Mouse (Mus musculus) brain, embryonic 14.5 days (tissue): ENCODE results near the gene Vwa7.

Experiments
- CTCF ChIP-seq: fragments of 200-500 bp; IDR thresholded peaks from 2 replicates; pipeline ENCODE4 v1.5.1; 2012; ENCODE audit warnings: inconsistent platforms, mild to moderate bottlenecking, moderate library complexity, borderline replicate concordance; ENCODE audit not compliant: insufficient read depth, insufficient read length; ENCODE audit errors: extremely low read depth
- POLR2A ChIP-seq: fragments of 200-500 bp; IDR thresholded peaks from 2 replicates; pipeline ENCODE4 v1.6.1; 2012; ENCODE audit warnings: mild to moderate bottlenecking, inconsistent platforms, borderline replicate concordance; ENCODE audit not compliant: poor library complexity, insufficient read depth, insufficient read length, severe bottlenecking; ENCODE audit errors: extremely low read depth

DNA sequence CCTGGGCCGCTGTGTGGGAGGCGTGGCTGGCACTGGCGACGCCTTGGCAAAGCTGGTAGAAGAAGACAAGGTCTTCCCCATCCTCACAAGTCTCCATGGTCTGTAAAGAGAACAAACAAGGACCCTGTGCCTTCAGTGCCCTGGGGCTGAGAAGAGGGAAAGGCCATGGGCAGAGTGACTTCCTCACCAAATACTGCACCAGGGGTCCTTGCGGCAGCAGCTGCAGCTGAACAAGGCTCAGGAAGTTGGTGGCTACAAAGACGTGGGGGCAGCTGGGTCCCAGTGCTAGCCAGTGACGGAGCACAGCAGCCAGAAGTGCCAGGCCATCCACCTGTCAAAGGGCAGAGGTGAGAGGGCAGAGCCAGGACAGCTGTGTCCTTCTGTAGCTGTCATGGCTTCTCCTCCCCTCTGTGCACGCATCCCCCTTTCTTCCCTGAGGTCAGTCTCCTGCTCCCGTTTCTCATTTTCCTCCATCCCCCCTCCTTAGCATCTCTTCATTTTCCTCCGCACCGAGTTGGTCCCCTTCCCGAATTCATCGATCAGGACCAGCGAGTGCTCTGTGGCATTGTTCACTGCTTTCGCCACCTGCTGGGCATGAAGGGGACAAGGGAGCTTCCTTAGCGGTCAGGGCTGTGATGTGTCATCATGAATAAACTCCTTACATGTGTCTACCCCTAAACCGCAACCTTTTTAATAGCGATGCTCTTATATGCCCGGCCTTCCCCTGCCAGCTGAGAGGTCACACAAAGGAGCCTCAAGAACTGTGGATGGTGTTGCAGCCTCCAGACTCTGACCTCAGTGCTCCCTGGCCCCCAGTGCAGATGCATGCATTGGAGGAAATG, 13.5 kb downstream of the Vwa7 start:
- TF ChIP-seq CTCF (peak; percentile 58; the same call in 1 of the 2 replicates), POLR2A (no peak)
